Mouse (Mus musculus): ENCODE data around the gene Crim1.

The Crim1 gene

DNA sequence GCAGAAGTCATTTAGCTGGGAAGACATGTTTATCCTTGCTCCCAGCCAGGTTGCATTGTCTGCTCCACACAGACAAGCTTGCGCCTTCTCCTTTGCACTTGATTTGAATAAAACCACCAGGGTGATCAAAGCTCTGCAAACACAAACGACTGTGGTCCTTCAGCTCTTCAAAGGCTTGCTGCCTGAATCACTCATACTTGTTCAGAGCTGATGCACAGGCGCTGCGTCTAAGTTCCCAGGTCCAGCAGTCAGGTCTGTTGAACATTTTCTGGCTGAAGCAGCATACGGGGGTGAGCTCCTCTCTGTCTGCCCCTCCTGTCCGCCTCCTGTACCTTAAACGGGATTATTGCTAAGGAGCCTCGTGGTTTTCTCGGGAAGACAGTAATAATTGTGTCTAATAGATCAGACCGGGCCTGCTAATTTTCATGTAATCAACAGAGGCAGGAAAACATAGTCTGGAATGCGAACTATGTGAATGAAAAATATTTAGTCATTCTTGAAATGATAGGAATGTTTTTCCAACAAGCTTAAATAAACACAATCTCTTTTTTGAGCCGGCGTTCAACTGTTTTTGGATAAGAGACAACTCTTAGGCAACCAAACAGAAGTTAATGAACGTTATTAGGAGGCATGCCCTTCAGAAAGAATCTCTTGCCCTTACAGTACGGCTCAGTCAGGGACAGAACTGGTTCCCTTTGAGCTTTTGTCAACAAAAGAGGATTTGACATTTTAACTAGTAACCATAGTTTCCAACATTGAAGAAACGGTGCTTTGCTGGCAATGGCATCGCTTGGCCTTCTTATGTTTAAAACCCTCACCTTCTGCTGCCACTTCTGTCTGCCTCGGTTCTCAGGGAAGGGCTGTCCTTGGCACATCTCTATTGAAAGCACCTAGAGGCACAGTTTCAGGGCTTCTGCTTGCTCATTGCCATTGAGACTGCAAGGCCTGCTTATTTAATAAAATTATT is 122.6 kb downstream of the Crim1 start:
- in situ Hi-C loops (cut with MboI, MseI) = no loop called here

DNA sequence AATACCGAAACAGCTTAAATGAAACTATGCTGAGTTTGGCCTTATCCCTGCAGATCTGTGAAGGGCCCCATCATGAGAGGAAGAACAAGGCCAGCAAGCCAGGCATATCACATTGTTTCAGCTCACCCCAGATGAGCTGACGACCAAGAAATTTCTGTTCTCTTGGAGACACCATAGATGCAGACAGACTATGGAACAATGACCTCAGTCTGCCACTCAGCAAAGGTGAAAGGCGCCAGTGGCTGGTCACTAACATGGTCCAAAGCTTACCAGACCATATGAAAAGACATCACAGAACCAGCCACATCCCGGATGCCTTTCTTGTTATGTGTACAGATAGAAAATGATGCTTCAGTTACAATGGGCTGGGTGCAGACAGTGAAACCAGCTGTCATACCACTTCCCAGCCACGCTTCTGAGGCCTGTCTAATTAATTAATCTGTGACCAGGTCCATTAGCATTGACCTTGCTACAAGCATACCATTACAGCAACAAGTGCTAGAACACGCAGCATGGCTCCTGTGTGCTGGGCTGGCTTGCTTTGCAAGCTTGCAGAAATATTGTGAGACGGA is 125.8 kb downstream of the Crim1 start:
- in situ Hi-C loops (cut with MboI, MseI) = no loop called here

DNA sequence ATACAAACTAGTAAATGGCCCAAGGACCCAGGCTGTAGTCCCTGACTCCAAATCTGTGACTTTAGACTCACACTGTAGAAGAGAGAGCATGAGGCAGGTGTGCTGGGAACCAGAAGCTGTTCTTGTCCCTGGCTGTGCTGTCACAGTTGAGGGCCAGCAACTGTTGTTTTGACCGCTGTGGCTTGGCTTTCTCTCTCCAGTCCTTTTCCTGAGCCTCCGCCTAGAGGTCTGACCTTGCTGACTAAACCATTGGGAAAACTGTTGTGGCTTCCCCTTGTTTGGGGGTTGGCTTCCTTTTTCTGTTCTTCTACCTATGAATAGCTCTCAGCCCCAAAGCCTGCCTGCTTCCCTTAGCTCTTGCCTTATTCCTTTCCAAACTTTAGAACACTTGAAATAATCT is 126.3 kb downstream of the Crim1 start:
- in situ Hi-C loops (cut with MboI, MseI) = no loop called here

DNA sequence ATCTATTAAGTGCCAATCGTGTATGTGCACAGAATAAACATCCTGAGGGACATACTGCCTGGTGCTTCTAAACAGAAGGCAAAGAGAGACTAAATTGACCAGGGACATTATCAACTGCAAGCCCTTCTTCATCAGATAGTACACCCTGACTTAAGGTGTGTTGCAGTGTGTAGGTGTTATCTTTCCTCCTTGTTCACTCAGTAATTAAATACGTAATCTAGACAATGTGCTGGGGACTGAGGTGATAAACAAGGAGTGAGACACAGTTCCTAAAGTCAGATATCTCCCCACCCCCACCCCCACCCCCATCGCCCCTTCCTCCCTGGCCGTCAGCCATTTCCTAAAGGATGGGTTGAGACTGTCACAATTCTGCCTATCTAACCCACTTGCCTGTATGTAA is 127.1 kb downstream of the Crim1 start:
- in situ Hi-C loops (cut with MboI, MseI) = no loop called here

DNA sequence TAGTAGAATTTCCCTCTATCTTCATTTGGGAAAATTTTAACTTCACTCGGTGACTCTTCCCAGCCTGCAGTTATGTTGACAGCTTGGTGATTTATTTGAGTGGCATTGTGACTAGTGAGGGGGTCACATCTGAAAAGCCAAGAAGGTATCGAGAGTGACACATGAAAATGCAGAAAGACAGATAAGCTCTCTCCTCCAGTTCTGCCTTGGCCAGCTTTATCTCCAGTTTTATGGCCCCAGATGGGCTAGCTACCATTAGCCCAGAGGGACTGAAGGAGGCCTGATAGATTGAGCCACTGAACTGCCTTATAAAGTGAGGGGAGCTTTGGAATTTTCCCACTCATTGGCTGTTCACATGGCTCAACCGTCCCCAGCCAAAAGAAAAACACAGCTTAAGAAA is 128.2 kb downstream of the Crim1 start:
- in situ Hi-C loops (cut with MboI, MseI) = no loop called here

DNA sequence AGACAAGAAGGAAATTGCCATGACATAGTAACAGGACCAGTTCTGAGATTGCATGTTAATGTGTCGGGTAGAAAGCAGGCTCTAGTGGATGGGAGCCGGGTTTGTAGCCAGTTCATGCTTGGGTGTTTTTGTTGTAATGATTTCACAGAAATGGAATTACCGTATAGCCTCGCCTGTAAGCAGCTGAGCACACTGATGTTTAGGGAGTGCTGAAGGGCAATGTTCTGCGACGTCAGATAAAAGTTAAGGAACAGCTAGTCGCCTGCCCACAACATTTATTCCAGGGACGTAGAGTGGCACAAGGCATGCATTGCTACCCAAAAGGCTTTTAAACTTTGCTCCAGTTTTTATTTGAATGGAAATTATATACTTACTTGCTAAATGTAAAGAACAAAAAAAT is 131.4 kb downstream of the Crim1 start:
- in situ Hi-C loops (cut with MboI, MseI) = no loop called here

DNA sequence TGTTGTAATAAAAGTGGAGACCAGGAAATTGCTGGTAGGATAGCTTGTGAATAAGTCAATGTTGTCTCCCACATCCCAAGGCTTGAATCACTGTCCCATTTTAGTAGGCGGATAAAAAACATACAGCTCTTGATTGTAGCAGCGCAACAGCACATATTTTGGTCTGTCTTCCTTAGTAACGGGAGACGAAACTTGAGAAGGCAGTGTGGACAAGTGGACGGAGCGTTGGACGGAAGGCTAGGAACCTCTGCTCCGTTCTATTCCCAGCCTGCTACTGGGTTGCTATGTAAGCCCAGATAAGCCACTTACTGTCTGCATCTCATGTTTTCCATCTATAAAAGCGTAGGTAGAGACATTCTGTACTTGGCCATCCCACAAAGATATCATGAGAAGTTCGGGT is 133.2 kb downstream of the Crim1 start:
- in situ Hi-C loops (cut with MboI, MseI) = no loop called here

DNA sequence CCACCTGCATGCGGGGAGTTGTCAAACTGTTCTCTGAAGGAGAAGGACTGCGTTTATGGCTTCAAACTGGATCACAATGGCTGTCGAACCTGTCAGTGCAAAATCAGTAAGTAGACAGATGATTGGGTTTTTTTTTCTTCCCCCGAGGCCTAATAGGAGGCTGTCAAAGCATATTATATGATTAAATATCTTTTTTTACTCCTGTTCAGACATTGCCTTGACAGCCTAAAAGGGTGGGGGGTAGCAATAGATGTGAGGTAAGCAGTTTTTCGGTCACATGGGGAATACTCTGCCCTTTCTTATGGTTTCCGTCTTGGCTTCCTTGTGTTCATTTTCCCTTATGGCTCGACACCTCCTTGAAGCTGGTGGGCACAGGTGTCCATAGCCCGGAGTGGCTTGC is 135.2 kb downstream of the Crim1 start:
- in situ Hi-C loops (cut with MboI, MseI) = no loop called here

DNA sequence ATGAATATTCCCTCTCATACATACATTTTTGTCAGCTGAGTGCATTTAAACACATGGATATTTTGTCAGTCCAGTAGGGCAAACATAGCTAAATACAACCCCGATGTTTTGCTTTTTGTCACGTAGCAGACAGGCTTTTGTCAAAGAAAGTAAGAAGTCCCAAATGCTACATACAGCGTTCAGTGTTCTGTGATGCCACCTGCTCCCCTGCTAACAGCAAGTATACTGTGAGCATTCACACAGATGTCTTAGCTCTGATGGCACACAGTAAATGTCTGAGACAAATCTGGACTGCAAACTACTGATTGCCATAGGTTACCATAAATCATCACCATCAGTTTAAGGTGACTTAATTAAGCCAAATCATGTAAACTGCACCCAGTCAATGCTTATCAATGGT is 143.6 kb downstream of the Crim1 start:
- in situ Hi-C loops (cut with MboI, MseI) = no loop called here

DNA sequence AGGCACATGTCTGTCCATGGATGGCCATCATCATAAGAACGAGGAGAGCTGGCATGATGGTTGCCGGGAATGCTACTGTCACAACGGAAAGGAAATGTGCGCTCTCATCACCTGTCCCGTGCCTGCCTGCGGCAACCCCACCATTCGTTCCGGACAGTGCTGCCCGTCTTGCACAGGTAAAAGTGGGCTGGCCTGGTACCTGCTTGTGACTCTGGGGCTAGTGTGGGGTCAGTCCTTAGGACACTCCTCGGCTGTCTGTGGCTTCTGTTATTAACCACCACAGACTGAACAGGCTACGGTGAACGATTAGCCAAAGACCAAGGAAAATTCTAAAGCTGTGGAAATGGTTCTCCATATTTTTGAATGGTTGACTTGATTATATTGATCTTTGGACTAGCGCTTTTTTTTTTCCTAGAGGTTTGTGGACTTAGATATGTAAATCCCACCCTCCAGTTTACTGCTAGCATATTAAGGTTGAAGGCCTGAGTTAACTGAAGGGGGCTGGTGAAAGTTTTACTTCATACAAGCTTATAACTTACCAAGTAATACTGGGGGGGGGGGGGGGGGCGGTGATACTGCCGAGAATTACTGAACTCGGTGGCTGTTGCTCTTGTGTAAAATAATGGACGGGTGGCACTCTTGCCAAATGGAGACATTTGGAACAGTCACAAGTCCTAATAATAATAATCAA is 147.2 kb downstream of the Crim1 start:
- in situ Hi-C loops (cut with MboI, MseI) = no loop called here

DNA sequence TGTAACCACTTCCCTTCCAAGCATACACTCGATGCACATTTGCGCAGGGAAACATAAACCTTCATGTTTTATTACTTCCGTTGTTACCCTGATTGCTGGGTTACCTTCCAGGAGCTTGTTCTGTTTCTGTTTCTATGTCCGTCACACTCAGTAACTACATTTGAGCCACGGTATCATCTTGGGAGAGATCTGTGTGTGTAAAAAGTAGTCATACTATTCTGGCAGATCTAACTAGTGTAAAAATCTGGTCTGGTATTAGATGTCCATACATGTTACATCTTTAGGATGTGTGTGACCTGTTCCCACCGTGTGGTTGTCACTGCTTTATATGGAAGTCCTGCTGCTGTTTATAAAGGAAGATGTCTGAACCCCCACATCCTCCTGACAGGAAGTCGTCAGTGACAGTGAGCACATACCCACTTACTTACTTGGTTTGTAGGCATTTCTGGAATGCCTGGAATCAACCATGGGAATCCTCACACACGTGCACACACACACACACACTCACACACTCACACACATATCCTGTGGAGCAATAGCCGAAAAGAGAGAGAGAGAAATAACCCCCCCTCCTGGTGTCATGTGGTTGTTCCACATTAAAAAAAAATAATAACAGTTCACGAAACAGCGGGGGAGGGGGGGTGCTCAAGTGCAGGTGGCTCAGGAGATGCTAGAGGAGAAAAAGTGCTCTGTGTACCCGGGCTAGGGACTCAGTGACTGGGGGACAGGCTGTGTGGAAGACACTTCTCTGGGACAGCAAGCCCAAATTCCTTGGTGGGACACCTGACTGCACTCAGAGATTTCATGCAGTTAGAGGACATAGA is 151.8 kb downstream of the Crim1 start:
- in situ Hi-C loops (cut with MboI, MseI) = no loop called here

DNA sequence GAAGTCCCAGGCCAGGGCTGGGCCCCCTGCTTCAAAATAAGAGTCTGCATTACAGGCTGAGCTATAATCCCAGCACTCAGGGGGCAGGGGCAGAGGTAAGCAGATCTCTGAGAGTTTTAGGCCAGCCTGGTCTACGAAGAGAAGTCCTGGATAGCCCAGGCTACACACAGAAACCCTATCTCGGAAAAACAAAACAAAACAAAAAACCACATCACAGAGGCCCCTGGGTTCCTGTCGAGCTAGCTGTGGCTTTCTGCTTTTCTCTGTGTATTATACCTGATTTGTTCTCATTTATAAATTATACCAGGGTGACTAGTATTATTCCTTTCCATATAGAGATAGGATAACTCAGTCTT is 152.4 kb downstream of the Crim1 start:
- in situ Hi-C loops (cut with MboI, MseI) = no loop called here

DNA sequence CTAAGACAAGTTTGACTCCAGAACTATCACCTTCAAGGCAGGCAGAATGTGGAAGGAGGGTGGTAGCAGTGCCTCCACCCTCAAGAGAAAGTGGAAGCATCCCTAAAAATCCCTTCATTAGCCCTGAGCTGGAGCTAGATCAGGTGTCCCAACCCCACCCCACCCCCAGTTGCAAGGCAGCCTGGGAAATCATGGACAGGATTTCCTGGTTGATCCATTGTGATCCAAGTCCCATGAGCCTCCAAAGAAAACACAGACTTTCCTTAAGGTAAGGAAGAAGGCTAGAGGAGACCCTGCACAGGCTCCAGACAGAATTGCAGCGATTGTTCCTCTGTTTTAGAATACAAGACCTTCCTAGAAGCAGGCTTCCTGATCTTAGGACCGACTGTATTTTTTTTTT is 154.4 kb downstream of the Crim1 start:
- in situ Hi-C loops (cut with MboI, MseI) = no loop called here

DNA sequence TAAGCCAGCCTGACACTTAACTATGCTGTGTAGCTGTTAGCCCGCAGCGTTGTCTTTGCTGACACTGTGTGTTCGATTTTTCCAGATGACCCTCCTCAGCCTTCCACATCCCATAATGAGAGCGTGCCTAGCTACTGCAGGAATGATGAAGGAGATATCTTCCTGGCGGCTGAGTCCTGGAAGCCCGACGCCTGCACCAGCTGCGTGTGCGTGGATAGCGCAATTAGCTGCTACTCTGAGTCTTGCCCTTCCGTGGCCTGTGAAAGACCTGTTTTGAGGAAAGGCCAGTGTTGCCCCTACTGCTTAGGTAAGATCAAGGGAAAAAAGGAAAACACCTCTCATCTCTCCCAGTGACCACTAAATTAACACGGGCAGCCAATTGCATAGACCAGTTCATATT is 154.8 kb downstream of the Crim1 start:
- in situ Hi-C loops (cut with MboI, MseI) = no loop called here

DNA sequence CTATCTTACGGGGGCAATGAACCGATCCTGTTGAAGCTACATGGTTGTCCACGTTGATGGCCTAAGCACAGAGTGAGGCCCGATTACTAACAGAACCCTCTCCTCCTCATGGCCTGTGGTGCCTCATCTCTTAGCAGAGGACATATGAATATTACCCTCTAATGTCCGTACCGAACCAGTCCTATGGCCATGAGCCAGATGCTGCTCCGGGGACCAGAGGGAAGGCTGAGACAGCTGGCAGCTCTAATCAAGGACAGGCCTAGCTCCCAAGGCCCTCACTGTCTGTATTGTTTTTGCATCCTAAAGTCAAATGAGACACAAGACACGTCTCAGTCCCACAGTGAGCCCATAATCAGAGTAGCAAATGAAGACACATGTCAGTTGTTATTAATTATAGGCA is 155.6 kb downstream of the Crim1 start:
- in situ Hi-C loops (cut with MboI, MseI) = no loop called here

DNA sequence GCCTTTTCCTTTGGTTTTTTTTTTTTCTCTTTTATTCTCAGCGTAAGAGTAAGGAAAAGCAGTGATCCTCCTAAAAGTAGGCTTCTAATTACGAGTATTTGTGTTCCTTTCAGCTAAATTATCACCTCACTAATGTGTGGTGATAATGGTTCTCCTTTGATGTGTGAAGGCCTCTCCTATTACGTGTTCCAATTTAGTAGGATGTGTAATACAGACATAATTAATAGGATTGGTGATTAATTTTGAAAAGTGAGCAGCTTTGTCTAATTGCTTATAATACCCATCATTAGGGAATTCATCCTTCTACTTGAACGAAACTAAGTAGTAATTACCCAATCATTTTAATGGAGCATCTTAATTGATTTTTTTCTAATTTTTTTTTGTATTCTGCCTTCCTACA is 157.7 kb downstream of the Crim1 start:
- in situ Hi-C loops (cut with MboI, MseI) = no loop called here

DNA sequence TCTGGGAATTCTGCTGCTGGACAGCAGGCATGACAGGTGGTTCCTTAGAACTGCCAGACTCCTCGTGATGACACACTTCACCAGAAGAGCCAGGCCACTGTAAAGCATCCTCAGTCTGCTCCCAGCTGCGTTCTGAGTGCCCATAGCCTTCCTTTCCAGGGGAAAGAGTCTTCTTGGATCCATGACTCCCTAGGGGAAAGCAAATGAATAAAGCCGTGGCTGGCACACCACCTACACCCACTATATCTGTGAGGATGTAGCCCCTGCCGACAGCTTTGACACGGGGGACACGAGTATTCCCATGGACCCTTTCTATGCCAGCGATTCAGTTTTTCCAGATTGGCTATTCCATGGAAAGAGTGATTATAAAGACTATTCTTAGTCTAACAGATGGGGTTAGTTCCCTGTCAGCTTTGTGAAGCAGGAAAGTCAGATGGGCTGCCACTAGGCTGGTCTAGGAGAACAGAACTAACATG is 158.2 kb downstream of the Crim1 start:
- in situ Hi-C loops (cut with MboI, MseI) = no loop called here

DNA sequence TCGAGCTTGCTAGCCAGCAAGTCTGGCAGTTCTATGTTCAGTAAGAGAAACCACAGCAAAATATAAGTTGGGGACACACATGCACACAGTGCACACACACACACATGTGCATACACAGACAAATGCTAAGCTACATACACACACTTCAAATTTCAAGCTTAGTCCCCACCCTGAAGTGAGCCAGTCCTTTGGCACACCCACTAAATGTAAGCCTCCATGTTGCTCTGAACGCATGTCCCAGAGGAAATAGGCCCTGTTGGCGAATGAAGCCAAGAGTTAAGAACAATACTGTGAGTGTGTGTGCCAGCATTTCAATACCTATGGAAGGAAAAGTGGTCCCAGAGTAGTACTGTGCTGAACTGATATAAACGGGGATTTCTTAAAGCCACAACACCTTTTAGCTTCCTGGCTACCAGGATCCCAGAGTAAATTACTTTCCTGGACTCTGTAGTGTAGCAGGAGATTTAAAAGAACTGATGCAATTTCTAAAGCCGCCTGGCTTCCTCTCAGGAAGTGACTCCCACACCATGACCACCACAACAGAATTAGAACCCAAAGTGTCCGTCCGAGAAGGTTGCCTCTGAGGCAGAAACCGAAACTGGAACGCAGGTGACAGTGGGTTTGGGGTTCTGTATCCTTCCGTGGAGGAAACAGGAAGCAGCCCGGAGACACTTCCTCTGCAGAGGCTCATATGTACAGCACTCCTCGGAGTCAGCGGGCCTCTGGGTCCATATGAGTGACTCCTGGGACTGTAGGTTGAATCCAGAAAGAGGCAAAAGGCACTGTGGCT is 162.1 kb downstream of the Crim1 start:
- in situ Hi-C loops (cut with MboI, MseI) = no loop called here

DNA sequence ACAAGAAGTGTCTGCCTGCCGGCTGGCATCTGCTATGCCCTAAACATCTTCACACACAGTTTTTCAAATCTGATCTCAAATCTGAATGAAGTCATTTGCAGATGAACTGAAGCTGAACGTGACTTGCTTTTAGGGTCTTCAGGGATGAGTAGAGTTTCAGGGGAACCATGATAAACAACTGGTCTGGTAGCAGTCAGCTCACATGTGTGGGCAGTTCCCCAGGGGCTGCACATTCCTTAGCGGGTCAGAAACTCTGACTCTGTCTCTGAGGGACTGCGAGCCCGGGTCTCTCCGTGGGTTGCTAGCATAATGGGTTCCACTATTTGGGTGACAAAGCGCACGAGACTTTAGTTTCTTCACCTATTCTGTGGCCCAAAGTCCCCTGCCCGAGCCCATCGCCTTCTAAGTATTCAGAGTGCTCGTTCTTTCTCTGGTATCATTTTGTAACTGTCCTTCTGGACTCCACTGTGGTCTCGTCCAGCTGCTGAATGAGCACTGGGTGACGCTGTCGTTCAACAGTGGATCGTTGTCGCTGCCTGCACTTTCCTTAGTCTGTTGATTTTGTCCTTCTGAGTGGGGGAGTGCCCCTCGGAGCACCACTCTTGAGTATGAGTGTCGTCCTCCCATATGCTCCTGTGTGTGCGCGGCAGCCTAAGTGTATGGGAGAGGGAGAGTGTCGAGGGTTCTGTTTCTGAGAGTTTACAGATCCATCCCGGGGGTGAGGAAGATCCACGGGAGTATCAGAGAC is 164.7 kb downstream of the Crim1 start:
- in situ Hi-C loops (cut with MboI, MseI) = no loop called here

DNA sequence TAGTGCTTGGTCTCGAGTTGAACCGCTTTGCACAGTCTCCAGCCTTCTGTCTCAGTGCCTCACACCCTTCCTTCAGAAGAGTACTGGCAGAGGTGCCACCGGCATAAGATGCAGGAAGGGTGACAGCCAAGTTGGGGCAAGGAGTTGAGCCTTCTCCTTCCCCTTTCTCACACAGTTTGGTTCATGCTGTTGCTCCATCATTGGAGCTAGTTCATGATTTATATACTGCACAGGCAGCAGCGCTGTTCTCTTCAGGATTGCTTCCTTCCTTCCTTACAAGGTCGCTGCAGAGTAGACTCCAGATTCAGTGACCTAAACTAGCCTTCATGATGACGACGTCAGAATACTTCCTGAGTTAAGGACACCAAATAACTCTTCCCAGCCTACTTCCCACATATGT is 166.0 kb downstream of the Crim1 start:
- in situ Hi-C loops (cut with MboI, MseI) = no loop called here

All from T-helper 1 cell (primary cell).